32 mouse cellular contexts compared by ENCODE assay signal in genomic region chr4:109014091-109014490, GRCm38 (mm10).
"Had no signal": no experiment of that assay in that cellular context is flagged by ENCODE, and none has a peak within 500 bp of the region (broad histone marks: within the 10 kb centered on the region; RNA-seq: fewer than 3 reads in every experiment).

No protein-coding gene starts in this region.

- H3K27me3 ChIP-seq: limb, embryonic 12.5 days; limb, embryonic 13.5 days; limb, embryonic 15.5 days; liver, embryonic 13.5 days; liver, embryonic 15.5 days; lung, embryonic 15.5 days; megakaryocyte, embryonic 14.5 days; midbrain, embryonic 12.5 days; midbrain, embryonic 13.5 days; midbrain, embryonic 15.5 days; neural tube, embryonic 12.5 days; neural tube, embryonic 13.5 days had no signal

- DNase-seq: left cerebral cortex, postnatal 4 days; liver; liver, embryonic 13.5 days; liver, postnatal 0 days; lung, adult 18-20 months; lung, adult 2 months; lung, embryonic 14.5 days; lung, postnatal 10 days; lung, postnatal 14 days; lung, postnatal 36 days; lung, postnatal 4 days; midbrain, embryonic 14.5 days had no signal

- H3K4me3 ChIP-seq: limb, embryonic 10.5 days; limb, embryonic 12.5 days; limb, embryonic 13.5 days; limb, embryonic 15.5 days; liver, embryonic 13.5 days; liver, embryonic 15.5 days; lung, embryonic 15.5 days; megakaryocyte, embryonic 14.5 days; midbrain, embryonic 10.5 days; midbrain, embryonic 12.5 days; midbrain, embryonic 13.5 days; midbrain, embryonic 15.5 days; myocyte; neural tube, embryonic 12.5 days; neural tube, embryonic 13.5 days had no signal

- H3K9me3 ChIP-seq: limb, embryonic 10.5 days; limb, embryonic 12.5 days; limb, embryonic 13.5 days; limb, embryonic 15.5 days; liver, embryonic 13.5 days; liver, embryonic 15.5 days; lung, embryonic 15.5 days; megakaryocyte, embryonic 14.5 days; midbrain, embryonic 10.5 days; midbrain, embryonic 12.5 days; midbrain, embryonic 13.5 days; midbrain, embryonic 15.5 days; neural tube, embryonic 12.5 days; neural tube, embryonic 13.5 days had no signal

- H3K4me2 ChIP-seq: limb, embryonic 12.5 days; limb, embryonic 13.5 days; limb, embryonic 15.5 days; liver, embryonic 11.5 days; liver, embryonic 13.5 days; liver, embryonic 15.5 days; lung, embryonic 14.5 days; lung, embryonic 15.5 days; midbrain, embryonic 11.5 days; midbrain, embryonic 12.5 days; midbrain, embryonic 13.5 days; midbrain, embryonic 15.5 days; neural tube, embryonic 12.5 days; neural tube, embryonic 13.5 days had no signal

- H3K9ac ChIP-seq: limb, embryonic 12.5 days; limb, embryonic 13.5 days; limb, embryonic 15.5 days; liver, embryonic 13.5 days; liver, embryonic 14.5 days; liver, embryonic 15.5 days; liver, postnatal 0 days; lung, embryonic 14.5 days; lung, embryonic 15.5 days; midbrain, embryonic 12.5 days; midbrain, embryonic 13.5 days; midbrain, embryonic 15.5 days; neural tube, embryonic 12.5 days; neural tube, embryonic 13.5 days had no signal

- H3K27ac ChIP-seq: limb, embryonic 10.5 days; limb, embryonic 12.5 days; limb, embryonic 13.5 days; limb, embryonic 15.5 days; liver, embryonic 13.5 days; liver, embryonic 14.5 days; liver, embryonic 15.5 days; lung, embryonic 15.5 days; macrophage; midbrain, embryonic 10.5 days; midbrain, embryonic 12.5 days; midbrain, embryonic 13.5 days; midbrain, embryonic 15.5 days; neural tube, embryonic 12.5 days; neural tube, embryonic 13.5 days had no signal

- ATAC-seq: liver, postnatal 0 days; lung, postnatal 0 days; midbrain, embryonic 13.5 days; midbrain, embryonic 15.5 days; midbrain, embryonic 16.5 days had no signal

- H3K4me1 ChIP-seq: limb, embryonic 10.5 days; limb, embryonic 12.5 days; limb, embryonic 13.5 days; limb, embryonic 15.5 days; liver, embryonic 15.5 days; lung, embryonic 15.5 days; midbrain, embryonic 10.5 days; midbrain, embryonic 12.5 days; midbrain, embryonic 13.5 days; midbrain, embryonic 15.5 days; neural tube, embryonic 12.5 days; neural tube, embryonic 13.5 days had no signal
